ENCODE assay signal across 8 mouse cellular contexts in genomic region chr2:52858529-52859465, GRCm38 (mm10). TPM values are rescaled to one million over a fixed set of nuclear protein-coding genes. Genes with fewer than 3 reads are reported as not detected.
DNase-seq lines count a peak whose midpoint lies in the region; ATAC-seq lines count a peak whose summit lies in the region.

No protein-coding gene starts in this region.

- H3K27me3 ChIP-seq in forebrain, embryonic 15.5 days: no peaks in the 10 kb centered on the region
- no peaks in the 10 kb centered on the region for H3K27me3 ChIP-seq in lung, embryonic 16.5 days (ENCODE audit: control insufficient read depth, insufficient read depth, low read depth, low read length)

- no peaks in the 10 kb centered on the region for H3K36me3 ChIP-seq in forebrain, embryonic 15.5 days
- H3K36me3 ChIP-seq in lung, embryonic 16.5 days (ENCODE audit: control insufficient read depth, insufficient read depth, low read length): no peaks in the 10 kb centered on the region

- no peak overlapping the region for H3K27ac ChIP-seq in brown adipose tissue, adult 24 weeks (replicated peaks; ENCODE audit: low read depth, low read length)
- peak overlapping the region; percentile 87 for H3K27ac ChIP-seq in forebrain, embryonic 15.5 days (replicated peaks)
- no peak overlapping the region; the same call in 1 of the 2 replicates for H3K27ac ChIP-seq in lung, embryonic 16.5 days (ENCODE audit: low read length)

- intact Hi-C loops in heart, postnatal 25 days (cut with DNase I): loop anchor here (2.0 to 5.0 kb wide), 2 partner anchors 91 to 224 kb away; no protein-coding TSS in a partner anchor

- H3K9ac ChIP-seq in forebrain, embryonic 15.5 days (replicated peaks): peak overlapping the region; percentile 94
- peak overlapping the region; percentile 81 for H3K9ac ChIP-seq in lung, embryonic 16.5 days (ENCODE audit: low read length)

- H3K9me3 ChIP-seq in forebrain, embryonic 15.5 days: no peaks in the 10 kb centered on the region
- H3K9me3 ChIP-seq in lung, embryonic 16.5 days (ENCODE audit: control insufficient read depth, low read length): no peaks in the 10 kb centered on the region

- peak overlapping the region; percentile 83 for H3K4me2 ChIP-seq in forebrain, embryonic 15.5 days (replicated peaks)
- H3K4me2 ChIP-seq in lung, embryonic 16.5 days (ENCODE audit: low read depth, low read length): peak overlapping the region; percentile 99

- peaks cover 3% of the 10 kb centered on the region for H3K4me1 ChIP-seq in brown adipose tissue, adult 24 weeks (ENCODE audit: control insufficient read depth, insufficient read depth, insufficient read length, low read length)
- peaks cover 47% of the 10 kb centered on the region for H3K4me1 ChIP-seq in forebrain, embryonic 15.5 days
- H3K4me1 ChIP-seq in lung, embryonic 16.5 days (replicated peaks; ENCODE audit: control insufficient read depth, insufficient read depth, low read length): peaks cover 20% of the 10 kb centered on the region

- WGBS in forebrain, embryonic 15.5 days: under 1% methylated on average over 45 of the region's 46 CpGs
- WGBS in lung, embryonic 16.5 days: under 1% methylated on average over 41 of the region's 46 CpGs

- DNase-seq in MN1 (ENCODE audit: low spot score): peak; percentile 47
- peak; percentile 30 for DNase-seq in heart, postnatal 25 days (ENCODE audit: low spot score)
- DNase-seq in kidney, postnatal 4 days: peak; percentile 78 to 85
- DNase-seq in retina, embryonic 14.5 days (ENCODE audit: low spot score): peak; percentile 55
- no peak for DNase-seq in natural killer cell, adult 2 months (ENCODE audit: low spot score in 2 of 2)

- ATAC-seq in forebrain, embryonic 15.5 days (replicated peaks): peak; percentile 31
- peak; percentile 43 for ATAC-seq in lung, embryonic 16.5 days (ENCODE audit: low read depth)

- peak overlapping the region; percentile 78 for H3K4me3 ChIP-seq in brown adipose tissue, adult 24 weeks (ENCODE audit: insufficient read depth, low read depth, low read length)
- peak overlapping the region; percentile 79 for H3K4me3 ChIP-seq in forebrain, embryonic 15.5 days
- peak overlapping the region; percentile 93 for H3K4me3 ChIP-seq in lung, embryonic 16.5 days (ENCODE audit: low read length)

RNA-seq across cellular contexts. Expression of gene Fmnl2, which starts 1.1 kb away (rescaled TPM):
- 3.3 and 3.9 TPM in 2 replicates for polyA plus RNA-seq in brown adipose tissue, adult 24 weeks (2012; ENCODE audit: insufficient read depth, insufficient read length, missing spikeins)
- polyA plus RNA-seq in forebrain, embryonic 15.5 days (2015; fragmentation: Nextera tagmentation; extraction: Ambion mirVana): 18.1 and 18.6 TPM in 2 replicates
- 1 to 10 TPM; 5.7 to 7.2 TPM for total RNA-seq in heart, postnatal 25 days (2021)
- polyA plus RNA-seq in lung, embryonic 16.5 days (2015; fragmentation: Nextera tagmentation; extraction: Ambion mirVana): 2.4 and 2.5 TPM in 2 replicates

Comparison
In these comparisons a context has a peak if more than half of its experiments do, and no peak if none do; other contexts are left out.
1. DNase-seq: peak in MN1 (single experiment), heart, postnatal 25 days (single experiment), kidney, postnatal 4 days (2 of 2) and retina, embryonic 14.5 days (single experiment); none in natural killer cell, adult 2 months (0 of 2).
2. Peak in every context shown above with its lines, with median percentiles within 50 percentile points of each other: H3K4me3 ChIP-seq.